Mouse (Mus musculus): ENCODE results near the gene Ackr3. TPM values are rescaled to one million over a fixed set of nuclear protein-coding genes. Genes with fewer than 3 reads are reported as not detected.

Ackr3 gene
- polyA plus RNA-seq, 1 experiment, result 104 TPM

GRCm38 (mm10) chr1:90204821-90205220, 1.0 kb downstream of the Ackr3 start:
- no peak for DNase-seq (ENCODE audit: low spot score)

- no peak for DNase-seq (ENCODE audit: low spot score)
Observed at GRCm38 (mm10) chr1:90205223-90205622, 1.4 kb downstream of the Ackr3 start.

- DNase-seq (ENCODE audit: low spot score), result no peak
Observed at GRCm38 (mm10) chr1:90206684-90207083, 2.9 kb downstream of the Ackr3 start.

- no peak for DNase-seq (ENCODE audit: low spot score)
Observed at GRCm38 (mm10) chr1:90207279-90207678, 3.5 kb downstream of the Ackr3 start.

- DNase-seq (ENCODE audit: low spot score), result no peak
Observed at GRCm38 (mm10) chr1:90207739-90208502, 4.1 kb downstream of the Ackr3 start.

GRCm38 (mm10) chr1:90208503-90208860, 4.7 kb downstream of the Ackr3 start:
- no peak for DNase-seq (ENCODE audit: low spot score)

- DNase-seq (ENCODE audit: low spot score), result no peak
Observed at GRCm38 (mm10) chr1:90209069-90209468, 5.3 kb downstream of the Ackr3 start.

GRCm38 (mm10) chr1:90209741-90210140, 6.0 kb downstream of the Ackr3 start:
- no peak for DNase-seq (ENCODE audit: low spot score)

- no peak for DNase-seq (ENCODE audit: low spot score)
Observed at GRCm38 (mm10) chr1:90210346-90210745, 6.6 kb downstream of the Ackr3 start.

- no peak for DNase-seq (ENCODE audit: low spot score)
Observed at GRCm38 (mm10) chr1:90210761-90211160, 7.0 kb downstream of the Ackr3 start.

- no peak for DNase-seq (ENCODE audit: low spot score)
Observed at GRCm38 (mm10) chr1:90212376-90212775, 8.6 kb downstream of the Ackr3 start.

GRCm38 (mm10) chr1:90212901-90213300, 9.1 kb downstream of the Ackr3 start:
- DNase-seq (ENCODE audit: low spot score), result no peak

- no peak for DNase-seq (ENCODE audit: low spot score)
Observed at GRCm38 (mm10) chr1:90214021-90214420, 10.2 kb downstream of the Ackr3 start.

- no peak for DNase-seq (ENCODE audit: low spot score)
Observed at GRCm38 (mm10) chr1:90214926-90215325, 11.1 kb downstream of the Ackr3 start.

GRCm38 (mm10) chr1:90215881-90216280, 12.1 kb downstream of the Ackr3 start:
- DNase-seq (ENCODE audit: low spot score), result no peak

GRCm38 (mm10) chr1:90216395-90216794, 12.6 kb downstream of the Ackr3 start:
- DNase-seq (ENCODE audit: low spot score), result no peak

GRCm38 (mm10) chr1:90220280-90220679, 16.5 kb downstream of the Ackr3 start:
- no peak for DNase-seq (ENCODE audit: low spot score)

GRCm38 (mm10) chr1:90220844-90221243, 17.1 kb downstream of the Ackr3 start:
- no peak for DNase-seq (ENCODE audit: low spot score)

- no peak for DNase-seq (ENCODE audit: low spot score)
Observed at GRCm38 (mm10) chr1:90221811-90222361, 18.1 kb downstream of the Ackr3 start.

GRCm38 (mm10) chr1:90222427-90222901, 18.7 kb downstream of the Ackr3 start:
- no peak for DNase-seq (ENCODE audit: low spot score)

- no peak for DNase-seq (ENCODE audit: low spot score)
Observed at GRCm38 (mm10) chr1:90223006-90223405, 19.2 kb downstream of the Ackr3 start.

GRCm38 (mm10) chr1:90225603-90226254, 21.9 kb downstream of the Ackr3 start:
- DNase-seq (ENCODE audit: low spot score), result peak; percentile 37
